Mouse (Mus musculus): Measurements from ENCODE around the gene Ptger4. TPM values are rescaled to one million over a fixed set of nuclear protein-coding genes. Genes with fewer than 3 reads are reported as not detected.

Gene Ptger4
- total and polyA plus RNA-seq, 3 experiments: 1.2 to 4.4 (median 1.3) TPM

- no peak for DNase-seq
These were observed 78.7 kb downstream of the Ptger4 start for GRCm38 (mm10) chr15:5165121-5165773.

GRCm38 (mm10) chr15:5158827-5159226, 85.2 kb downstream of the Ptger4 start:
- peak; percentile 16 for DNase-seq

GRCm38 (mm10) chr15:5157386-5157785, 86.6 kb downstream of the Ptger4 start:
- DNase-seq: no peak

Other genes starting within 250 kb of the Ptger4 start
- 10 to 100 TPM; 13.6 to 32.8 TPM for gene C7, start 180.4 kb downstream of the Ptger4 start, total RNA-seq (2021)
- 0.53 and 0.75 TPM in 2 replicates for gene C7, start 180.4 kb downstream of the Ptger4 start, polyA plus RNA-seq (2012; rRNA removed)
- 1 to 10 TPM; 7.7 to 8.6 TPM for gene Card6, start 135.6 kb downstream of the Ptger4 start, total RNA-seq (2021)
- 1.0 and 1.4 TPM in 2 replicates for gene Card6, start 135.6 kb downstream of the Ptger4 start, polyA plus RNA-seq (2012; rRNA removed)
- gene Rpl37, start 127.5 kb downstream of the Ptger4 start, total RNA-seq (2021): 100 to 1,000 TPM; 429 to 443 TPM
- gene Rpl37, start 127.5 kb downstream of the Ptger4 start, polyA plus RNA-seq (2012; rRNA removed): 119 and 130 TPM in 2 replicates
- 10 to 100 TPM; 36.9 to 38.7 TPM for gene Prkaa1, start 100.3 kb downstream of the Ptger4 start, total RNA-seq (2021)
- gene Prkaa1, start 100.3 kb downstream of the Ptger4 start, polyA plus RNA-seq (2012; rRNA removed): 1.8 TPM in 2 replicates
- 10 to 100 TPM; 52.5 to 63.2 TPM for gene Ttc33, start 58.7 kb downstream of the Ptger4 start, total RNA-seq (2021)
- gene Ttc33, start 58.7 kb downstream of the Ptger4 start, polyA plus RNA-seq (2012; rRNA removed): 0.66 and 1.2 TPM in 2 replicates